Mouse (Mus musculus): Measurements from ENCODE around the gene Ap2a1. TPM values are rescaled to one million over a fixed set of nuclear protein-coding genes. Genes with fewer than 3 reads are reported as not detected.
A peak's percentile ranks its signal among the peaks of the same experiment; 100 is the strongest.

Ap2a1 gene
- polyA plus RNA-seq, 1 experiment = 323 TPM

GRCm38 (mm10) chr7:44866276-44867009 lies 62.9 kb downstream of the Ap2a1 start:
- TF ChIP-seq POLR2A (IDR thresholded peaks at IDR 0.05; ENCODE audit: control insufficient read depth, low read depth, low read length) = 0 out of 2 replicates have a peak, but pooled peaks have one; percentile 26
- TF ChIP-seq CTCF (IDR thresholded peaks at IDR 0.05; ENCODE audit: control insufficient read depth, insufficient read depth, insufficient replicate concordance, low read depth, low read length) = peak; percentile 16; the same call in 1 of the 2 replicates
- peak overlapping the region; percentile 46 for H3K27ac ChIP-seq (ENCODE audit: control insufficient read depth, insufficient read depth, low read depth, low read length)
- H3K4me1 ChIP-seq (ENCODE audit: control insufficient read depth, insufficient read depth, low read length) = peaks cover 23% of the 10 kb centered on the region
- H3K36me3 ChIP-seq (ENCODE audit: control insufficient read depth, insufficient read depth, low read length) = no peaks in the 10 kb centered on the region
- H3K4me3 ChIP-seq (ENCODE audit: control insufficient read depth, low read depth, low read length) = no peak overlapping the region
- no peaks in the 10 kb centered on the region for H3K27me3 ChIP-seq (ENCODE audit: control insufficient read depth, insufficient read depth, low read length)

DNA sequence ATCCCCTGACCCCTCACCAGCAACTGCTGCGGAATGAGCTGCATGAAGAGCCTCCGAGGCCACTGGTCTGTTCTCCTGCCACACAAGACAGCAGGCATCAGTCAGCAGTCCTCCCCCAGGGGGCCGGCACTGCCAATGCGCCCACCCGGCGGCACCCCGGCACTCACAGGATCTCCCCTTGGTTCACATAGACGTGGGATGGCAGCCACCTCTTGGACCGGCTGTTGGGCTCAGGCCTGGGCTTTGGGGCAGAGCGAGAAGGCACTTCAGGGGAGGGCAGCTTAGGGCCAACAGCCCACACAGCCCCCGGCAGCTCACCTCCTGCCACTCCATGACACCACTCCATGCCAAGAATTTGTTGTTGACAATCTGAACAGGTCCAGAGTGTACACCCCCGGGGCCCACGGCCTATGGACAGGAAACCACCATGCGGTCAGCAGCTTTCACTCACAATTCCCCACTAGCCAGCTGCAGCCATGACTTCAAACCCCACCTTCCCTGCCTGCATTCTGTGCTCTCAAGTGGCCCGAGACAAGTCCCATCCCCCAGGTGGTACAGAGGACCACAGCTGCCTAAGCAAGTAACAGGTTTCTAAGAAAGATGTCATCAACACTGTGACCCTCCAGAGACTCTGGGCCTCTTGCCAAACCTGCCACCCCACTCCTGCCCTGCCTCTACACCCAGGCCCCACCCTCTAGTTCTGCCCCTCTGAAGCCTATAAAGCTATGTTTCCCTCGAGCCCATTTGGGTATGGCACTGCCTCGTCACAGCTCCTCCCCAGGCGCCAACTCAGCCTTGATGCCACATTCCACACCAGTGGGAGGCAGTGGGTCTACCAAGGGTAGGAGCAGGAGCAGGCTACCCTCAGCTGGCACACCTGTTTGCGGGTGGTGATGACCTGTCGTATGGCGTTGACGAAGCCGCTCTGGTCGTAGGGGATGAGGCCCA lies 64.4 kb downstream of the Ap2a1 start:
- Histone ChIP-seq H3K36me3 (ENCODE audit: control insufficient read depth, insufficient read depth, low read length) (no peaks in the 10 kb centered on the region), H3K4me3 (ENCODE audit: control insufficient read depth, low read depth, low read length) (no peak overlapping the region)

GRCm38 (mm10) chr7:44863982-44864494 lies 65.3 kb downstream of the Ap2a1 start:
- no peak overlapping the region for H3K4me3 ChIP-seq (ENCODE audit: control insufficient read depth, low read depth, low read length)
- peaks cover 18% of the 10 kb centered on the region for H3K4me1 ChIP-seq (ENCODE audit: control insufficient read depth, insufficient read depth, low read length)
- peak; percentile 27; the same call in 1 of the 2 replicates for TF ChIP-seq POLR2A (IDR thresholded peaks at IDR 0.05; ENCODE audit: control insufficient read depth, low read depth, low read length)
- no peak for TF ChIP-seq CTCF (IDR thresholded peaks at IDR 0.05; ENCODE audit: control insufficient read depth, insufficient read depth, insufficient replicate concordance, low read depth, low read length)
- H3K36me3 ChIP-seq (ENCODE audit: control insufficient read depth, insufficient read depth, low read length) = no peaks in the 10 kb centered on the region
- H3K27me3 ChIP-seq (ENCODE audit: control insufficient read depth, insufficient read depth, low read length) = no peaks in the 10 kb centered on the region
- no peak overlapping the region for H3K27ac ChIP-seq (ENCODE audit: control insufficient read depth, insufficient read depth, low read depth, low read length)

More for the DNA sequence above, 64.4 kb downstream of the Ap2a1 start:
- TF ChIP-seq POLR2A (IDR thresholded peaks at IDR 0.05; ENCODE audit: control insufficient read depth, low read depth, low read length) (no peak), CTCF (IDR thresholded peaks at IDR 0.05; ENCODE audit: control insufficient read depth, insufficient read depth, insufficient replicate concordance, low read depth, low read length) (no peak)
- Histone ChIP-seq H3K4me1 (ENCODE audit: control insufficient read depth, insufficient read depth, low read length) (peaks cover 20% of the 10 kb centered on the region), H3K27ac (ENCODE audit: control insufficient read depth, insufficient read depth, low read depth, low read length) (no peak overlapping the region; the same call in 1 of the 2 replicates), H3K27me3 (ENCODE audit: control insufficient read depth, insufficient read depth, low read length) (no peaks in the 10 kb centered on the region)

GRCm38 (mm10) chr7:44863210-44863609 lies 66.1 kb downstream of the Ap2a1 start:
- no peak overlapping the region for H3K4me3 ChIP-seq (ENCODE audit: control insufficient read depth, low read depth, low read length)
- no peaks in the 10 kb centered on the region for H3K36me3 ChIP-seq (ENCODE audit: control insufficient read depth, insufficient read depth, low read length)

GRCm38 (mm10) chr7:44862434-44862833 lies 66.9 kb downstream of the Ap2a1 start:
- no peak overlapping the region for H3K4me3 ChIP-seq (ENCODE audit: control insufficient read depth, low read depth, low read length)
- peaks cover 25% of the 10 kb centered on the region for H3K4me1 ChIP-seq (ENCODE audit: control insufficient read depth, insufficient read depth, low read length)
- H3K36me3 ChIP-seq (ENCODE audit: control insufficient read depth, insufficient read depth, low read length) = no peaks in the 10 kb centered on the region
- TF ChIP-seq POLR2A (IDR thresholded peaks at IDR 0.05; ENCODE audit: control insufficient read depth, low read depth, low read length) (no peak), CTCF (IDR thresholded peaks at IDR 0.05; ENCODE audit: control insufficient read depth, insufficient read depth, insufficient replicate concordance, low read depth, low read length) (no peak)
- H3K27me3 ChIP-seq (ENCODE audit: control insufficient read depth, insufficient read depth, low read length) = no peaks in the 10 kb centered on the region
- no peak overlapping the region for H3K27ac ChIP-seq (ENCODE audit: control insufficient read depth, insufficient read depth, low read depth, low read length)

More at GRCm38 (mm10) chr7:44863210-44863609, 66.1 kb downstream of the Ap2a1 start:
- peaks cover 18% of the 10 kb centered on the region for H3K4me1 ChIP-seq (ENCODE audit: control insufficient read depth, insufficient read depth, low read length)
- H3K27ac ChIP-seq (ENCODE audit: control insufficient read depth, insufficient read depth, low read depth, low read length) = no peak overlapping the region
- TF ChIP-seq POLR2A (IDR thresholded peaks at IDR 0.05; ENCODE audit: control insufficient read depth, low read depth, low read length) (no peak), CTCF (IDR thresholded peaks at IDR 0.05; ENCODE audit: control insufficient read depth, insufficient read depth, insufficient replicate concordance, low read depth, low read length) (no peak)
- no peaks in the 10 kb centered on the region for H3K27me3 ChIP-seq (ENCODE audit: control insufficient read depth, insufficient read depth, low read length)

- Histone ChIP-seq H3K4me3 (ENCODE audit: control insufficient read depth, low read depth, low read length) (no peak overlapping the region), H3K4me1 (ENCODE audit: control insufficient read depth, insufficient read depth, low read length) (peaks cover 26% of the 10 kb centered on the region), H3K36me3 (ENCODE audit: control insufficient read depth, insufficient read depth, low read length) (no peaks in the 10 kb centered on the region)
Observed at GRCm38 (mm10) chr7:44861429-44861816, 67.9 kb downstream of the Ap2a1 start.

More at GRCm38 (mm10) chr7:44861429-44861816, 67.9 kb downstream of the Ap2a1 start:
- H3K27me3 ChIP-seq (ENCODE audit: control insufficient read depth, insufficient read depth, low read length) = no peaks in the 10 kb centered on the region
- no peak for TF ChIP-seq POLR2A (IDR thresholded peaks at IDR 0.05; ENCODE audit: control insufficient read depth, low read depth, low read length)
- TF ChIP-seq CTCF (IDR thresholded peaks at IDR 0.05; ENCODE audit: control insufficient read depth, insufficient read depth, insufficient replicate concordance, low read depth, low read length) = no peak
- H3K27ac ChIP-seq (ENCODE audit: control insufficient read depth, insufficient read depth, low read depth, low read length) = peak overlapping the region; percentile 16; the same call in 1 of the 2 replicates

Measured in testis, adult 2 months (tissue).